Mouse (Mus musculus): ENCODE data around the gene Pcyt2. TPM values are rescaled to one million over a fixed set of nuclear protein-coding genes. Genes with fewer than 3 reads are reported as not detected.

Gene Pcyt2
- 100 to 1,000 TPM; 124 to 136 TPM for total RNA-seq (2021)
- long read RNA-seq, experiment 1, transcript Pcyt2-201 (14 exons, 1,881 nt): major isoform, 51 of 223 reads
- long read RNA-seq, experiment 1, transcript Pcyt2-203 (13 exons, 1,486 nt): minor isoform, 37 of 223 reads
- long read RNA-seq, experiment 1, partial matches to known transcripts: 23 of 223 reads
- long read RNA-seq, experiment 1, other reads (novel, unspliced or antisense): 109 of 223 reads
- long read RNA-seq, experiment 2, transcript Pcyt2-201 (14 exons, 1,881 nt): major isoform, 49 of 149 reads
- long read RNA-seq, experiment 2, transcript Pcyt2-203 (13 exons, 1,486 nt): minor isoform, 15 of 149 reads
- long read RNA-seq, experiment 2, partial matches to known transcripts: 22 of 149 reads
- long read RNA-seq, experiment 2, other reads (novel, unspliced or antisense): 60 of 149 reads

- DNase-seq (ENCODE audit: low spot score in 2 of 2): peak; percentile 88 to 93
Measured at GRCm38 (mm10) chr11:120617519-120618112, at the start of gene Pcyt2. TSS of gene Pcyt2 (minus strand) at chr11:120617936.

DNA sequence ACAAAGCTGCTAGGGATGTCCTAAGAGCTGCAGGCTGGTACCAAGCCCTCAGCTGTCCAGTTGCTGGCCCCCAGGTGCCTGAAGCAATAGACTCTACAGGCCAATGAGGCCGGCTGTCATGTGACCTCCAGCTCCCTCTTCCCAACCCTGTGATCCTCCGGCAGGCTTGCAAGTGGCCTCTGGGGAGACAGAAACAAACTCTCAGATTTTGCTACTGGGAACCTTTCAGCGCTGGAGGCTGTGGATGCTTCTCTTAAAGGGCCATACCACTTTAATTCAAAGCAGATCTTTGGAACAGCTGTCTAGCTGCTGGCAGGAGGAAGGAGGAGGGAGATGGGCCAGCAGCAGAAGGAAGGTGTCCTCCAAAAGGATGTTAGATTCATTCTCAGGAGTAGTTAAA is 48.9 kb upstream of the Pcyt2 start:
- DNase-seq (ENCODE audit: low spot score in 2 of 2): no peak

GRCm38 (mm10) chr11:120665406-120665805 is 47.7 kb upstream of the Pcyt2 start:
- DNase-seq (ENCODE audit: low spot score in 2 of 2): no peak

DNA sequence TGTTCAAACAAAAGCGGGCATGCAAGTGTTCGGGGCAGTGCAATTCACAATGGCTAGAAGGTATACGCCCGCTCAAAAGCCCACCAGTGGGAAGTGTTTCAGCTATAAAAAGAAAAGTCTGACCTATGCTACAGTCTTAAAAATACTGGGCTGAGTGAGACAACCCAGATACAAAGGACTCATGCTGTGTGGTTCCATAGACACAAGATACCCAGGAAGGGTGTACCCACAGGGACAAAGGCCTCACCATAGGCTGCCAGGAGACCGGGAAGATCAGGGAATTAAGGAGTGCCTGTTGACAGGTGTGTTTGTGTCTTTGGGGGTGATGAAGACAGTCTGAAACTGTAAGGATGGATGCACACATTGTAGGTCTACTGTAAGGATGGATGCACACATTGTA is 46.0 kb upstream of the Pcyt2 start:
- no peak for DNase-seq (ENCODE audit: low spot score in 2 of 2)

DNA sequence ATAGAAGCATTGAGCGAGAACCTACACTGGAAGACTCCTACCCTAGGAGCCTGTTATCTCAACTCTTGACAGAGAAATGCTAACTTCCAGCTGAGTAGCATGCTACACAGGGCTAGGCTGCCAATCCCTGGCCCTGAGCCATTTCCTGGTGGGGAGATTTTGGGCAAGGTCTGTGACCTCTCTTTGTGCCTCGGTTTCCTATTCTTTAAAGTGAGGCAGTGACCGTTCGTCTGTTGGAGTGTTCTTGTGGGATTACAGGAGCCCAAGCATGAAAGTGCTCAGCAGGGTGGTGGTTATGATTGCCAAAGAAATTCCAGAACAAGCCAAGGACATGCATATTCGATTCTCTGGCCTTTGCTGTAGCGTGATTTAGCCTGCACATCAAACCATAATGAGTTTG is 45.0 kb upstream of the Pcyt2 start:
- no peak for DNase-seq (ENCODE audit: low spot score in 2 of 2)

DNA sequence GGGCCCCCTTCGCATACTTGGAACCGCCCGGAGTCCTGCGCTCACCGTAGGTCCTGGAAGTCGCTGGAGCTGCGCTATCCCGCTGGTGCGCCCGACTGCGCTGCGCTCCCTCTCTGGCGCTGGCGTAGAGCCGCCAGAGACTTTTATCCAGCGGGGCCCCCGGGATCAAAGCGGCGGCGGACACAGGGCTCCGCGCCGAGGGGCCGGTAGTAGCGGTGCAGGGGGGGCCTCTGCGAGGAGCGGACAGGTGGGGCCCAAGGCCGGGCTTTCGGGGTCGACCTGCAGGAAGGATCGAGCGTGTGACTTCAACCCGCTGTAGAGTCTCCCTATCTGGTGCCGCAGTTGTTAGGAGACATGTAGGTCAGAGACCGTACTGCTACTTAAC is 43.3 kb upstream of the Pcyt2 start, which contains the start of gene Notum:
Gene Notum, minus strand, starts transcription at position 100 of the 385 bp plus-strand sequence.
- no peak for DNase-seq (ENCODE audit: low spot score in 2 of 2)

GRCm38 (mm10) chr11:120660301-120661075 is 42.8 kb upstream of the Pcyt2 start:
- DNase-seq (ENCODE audit: low spot score in 2 of 2): peak in 1 of 2 experiments; percentile 25

GRCm38 (mm10) chr11:120659509-120660300 is 42.0 kb upstream of the Pcyt2 start:
- no peak for DNase-seq (ENCODE audit: low spot score in 2 of 2)

DNA sequence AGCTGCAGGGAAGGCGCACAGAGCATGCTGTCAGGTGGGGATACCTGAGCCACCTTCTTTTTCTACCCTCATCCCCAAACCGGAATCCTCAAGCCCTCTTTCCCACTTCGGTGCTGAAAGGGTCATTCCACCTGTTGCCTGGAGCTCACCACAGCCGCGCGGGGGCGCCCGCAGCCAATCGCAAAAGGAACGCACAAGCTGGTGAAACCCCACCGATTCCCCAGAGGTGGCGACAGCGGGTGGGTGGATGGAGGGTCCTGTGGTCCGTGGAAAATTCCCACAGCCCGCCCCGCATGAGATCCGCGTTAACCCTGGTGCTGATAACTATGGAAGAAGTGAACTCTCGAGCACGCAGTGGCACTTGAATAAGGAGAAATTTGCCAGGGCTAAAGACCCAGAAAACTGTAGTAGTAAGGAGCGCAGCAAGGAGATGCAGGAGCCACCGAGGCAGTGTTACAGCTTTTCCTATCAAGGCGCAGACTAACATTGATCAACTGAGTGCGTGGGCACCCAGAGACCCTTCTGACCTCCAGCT is 41.2 kb upstream of the Pcyt2 start:
- DNase-seq (ENCODE audit: low spot score in 2 of 2): peak; percentile 73

- no peak for DNase-seq (ENCODE audit: low spot score in 2 of 2)
Measured at GRCm38 (mm10) chr11:120657301-120657700, 39.6 kb upstream of the Pcyt2 start.

DNA sequence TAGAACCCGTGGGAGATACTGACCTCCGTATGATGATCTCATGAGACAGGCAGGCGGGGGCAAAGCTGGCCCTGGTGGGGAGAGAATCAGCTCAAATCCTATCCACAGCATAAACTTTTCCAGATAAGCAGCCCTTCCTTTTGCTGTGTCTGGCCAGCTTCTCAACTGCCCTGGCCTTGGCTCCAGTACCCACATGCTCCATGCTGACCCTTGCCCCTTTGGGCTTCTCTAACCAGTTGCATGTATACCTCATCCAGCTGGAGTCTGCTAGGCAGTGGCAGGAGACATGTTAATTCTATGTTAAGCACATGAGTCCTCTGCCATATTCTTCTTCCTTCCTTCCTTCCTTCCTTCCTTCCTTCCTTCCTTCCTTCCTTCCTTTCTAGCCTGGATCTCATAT is 37.0 kb upstream of the Pcyt2 start:
- no peak for DNase-seq (ENCODE audit: low spot score in 2 of 2)

- no peak for DNase-seq (ENCODE audit: low spot score in 2 of 2)
Measured at GRCm38 (mm10) chr11:120651872-120652271, 34.1 kb upstream of the Pcyt2 start.

DNA sequence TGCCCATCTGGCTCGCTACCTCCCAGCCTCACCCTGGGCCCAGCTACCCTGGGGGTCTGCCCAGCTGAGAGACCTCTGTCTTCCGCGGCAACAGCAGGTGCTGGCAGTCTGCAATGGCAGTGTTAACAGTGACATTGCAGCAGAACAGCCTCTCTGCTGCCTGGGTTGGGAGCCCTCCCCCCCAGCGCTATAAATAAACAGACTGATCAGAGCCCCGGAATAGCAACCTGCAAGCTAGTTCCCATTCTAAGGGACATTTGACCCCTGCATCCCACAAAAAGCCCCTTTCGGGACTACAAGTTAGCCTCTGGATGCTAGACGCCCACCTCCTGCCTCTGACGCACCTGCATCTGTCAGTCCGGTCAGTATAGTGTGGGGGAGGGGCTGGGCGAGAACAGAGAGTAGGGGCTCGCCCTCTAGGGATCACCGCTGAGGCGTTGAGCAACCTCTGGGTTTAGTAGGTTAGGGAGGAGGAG is 30.3 kb upstream of the Pcyt2 start, which contains the start of gene Myadml2:
Gene Myadml2, minus strand, starts transcription at position 158 of the 476 bp plus-strand sequence.
- DNase-seq (ENCODE audit: low spot score in 2 of 2): no peak

DNA sequence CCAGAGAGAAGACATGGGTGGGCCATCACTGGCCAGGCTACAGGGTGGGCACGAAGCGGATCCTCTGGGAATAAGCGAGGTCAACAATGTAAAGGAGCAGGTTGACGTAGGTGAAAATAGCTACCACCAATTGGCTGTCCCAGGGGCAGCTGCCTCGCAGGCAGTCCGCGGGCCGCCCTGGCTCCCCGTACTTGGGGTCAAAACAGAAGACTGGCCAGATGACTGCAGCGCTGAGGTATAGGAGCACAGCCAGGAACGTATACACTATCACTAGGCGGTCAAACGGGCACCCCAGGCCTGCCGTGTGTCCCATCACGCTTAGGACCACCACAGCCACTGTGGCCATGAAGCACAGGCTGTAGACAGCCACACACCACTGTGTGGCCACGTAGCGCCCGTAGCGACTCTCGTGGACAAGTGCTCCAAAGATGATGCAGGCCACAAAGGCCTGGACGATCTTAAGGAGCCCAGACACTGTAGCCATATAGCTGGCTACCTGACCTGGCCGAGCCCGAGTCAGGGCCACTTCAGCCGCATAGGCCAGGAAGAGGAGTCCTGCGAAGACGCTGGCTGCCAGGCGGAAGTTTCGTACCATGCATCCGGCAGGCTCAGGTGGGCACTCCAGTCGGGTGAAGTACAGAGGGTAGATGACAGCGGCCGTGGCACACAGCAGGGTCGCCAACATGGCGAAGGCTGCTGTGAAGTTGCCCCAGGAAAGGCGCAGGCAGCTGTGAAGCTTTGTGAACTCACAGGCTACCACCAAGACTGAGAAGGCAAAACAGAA is 29.5 kb upstream of the Pcyt2 start:
- DNase-seq (ENCODE audit: low spot score in 2 of 2): no peak

DNA sequence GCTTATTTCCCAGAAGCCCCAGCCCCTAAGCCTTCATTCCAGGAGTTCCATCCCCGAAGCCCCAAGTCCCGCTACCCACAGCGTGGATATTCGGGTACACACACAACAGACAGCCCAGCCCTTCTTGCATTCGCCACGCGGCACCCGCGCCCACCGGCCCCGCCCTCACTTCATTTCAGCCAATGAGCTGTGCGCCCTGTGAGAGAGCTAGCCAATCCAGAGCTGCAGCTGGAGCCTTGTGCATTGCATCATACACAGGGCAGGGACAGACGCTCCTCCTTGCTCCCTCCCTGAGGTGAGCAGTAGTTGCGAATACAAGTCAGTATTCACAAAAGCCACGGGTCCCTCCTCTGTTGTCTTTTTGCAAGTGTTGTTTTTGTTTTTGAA is 25.9 kb upstream of the Pcyt2 start, which contains the start of gene Pycr1:
Gene Pycr1, minus strand, starts transcription at position 169 of the 387 bp plus-strand sequence.
- peak; percentile 91 to 95 for DNase-seq (ENCODE audit: low spot score in 2 of 2)

- DNase-seq (ENCODE audit: low spot score in 2 of 2): no peak
Measured at GRCm38 (mm10) chr11:120642939-120643600, 25.3 kb upstream of the Pcyt2 start.

DNA sequence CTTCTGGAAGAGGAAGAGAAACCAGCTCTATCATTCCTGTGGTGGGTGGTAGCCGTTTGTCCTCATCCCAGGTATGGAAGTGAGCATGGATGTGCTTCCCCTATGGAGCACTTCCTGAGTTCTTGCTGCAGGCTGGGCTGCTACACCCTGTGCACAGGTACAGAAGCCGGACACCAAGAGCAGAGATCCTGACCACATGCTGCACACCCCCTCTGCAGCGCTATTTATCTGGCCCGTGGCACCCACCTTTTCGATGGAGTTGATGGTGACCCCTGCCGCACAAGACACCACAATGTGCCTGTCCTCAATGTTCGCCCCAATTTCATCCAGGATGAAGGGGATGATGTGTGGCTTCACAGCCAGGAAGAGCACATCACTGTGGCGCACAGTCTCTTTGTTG is 24.1 kb upstream of the Pcyt2 start:
- DNase-seq (ENCODE audit: low spot score in 2 of 2): no peak

- DNase-seq (ENCODE audit: low spot score in 2 of 2): no peak
Measured at GRCm38 (mm10) chr11:120641255-120641654, 23.5 kb upstream of the Pcyt2 start.

GRCm38 (mm10) chr11:120634810-120635209 is 17.1 kb upstream of the Pcyt2 start:
- no peak for DNase-seq (ENCODE audit: low spot score in 2 of 2)
